Mouse (Mus musculus): ENCODE measurements around the gene Olfr837.

The Olfr837 gene

GRCm38 (mm10) chr9:19136017-19136416, at the start of gene Olfr837:
Olfr837 (plus strand) TSS chr9:19136317.
- WGBS: 76% methylated on average over 1 of the region's 1 CpGs

GRCm38 (mm10) chr9:19092889-19093753, 43.0 kb upstream of the Olfr837 start:
- 63% methylated on average over 6 of the region's 6 CpGs for WGBS

- WGBS: 85% methylated on average over 4 of the region's 4 CpGs
These were observed 38.8 kb upstream of the Olfr837 start for GRCm38 (mm10) chr9:19097286-19097685.

GRCm38 (mm10) chr9:19120082-19120481, 16.0 kb upstream of the Olfr837 start, which contains the start of gene Olfr836:
Olfr836 (plus strand) TSS chr9:19120382.

GRCm38 (mm10) chr9:19177212-19177611, 41.1 kb downstream of the Olfr837 start, which contains the start of gene Olfr839-ps1:
Olfr839-ps1 (minus strand) TSS chr9:19177312.
- WGBS: 59% methylated on average over 1 of the region's 1 CpGs
